Mouse (Mus musculus): ENCODE data around the gene Plxna2.

The Plxna2 gene

GRCm38 (mm10) chr1:194764951-194765350, 146.9 kb downstream of the Plxna2 start:
- no peak for DNase-seq (ENCODE audit: low spot score)

DNA sequence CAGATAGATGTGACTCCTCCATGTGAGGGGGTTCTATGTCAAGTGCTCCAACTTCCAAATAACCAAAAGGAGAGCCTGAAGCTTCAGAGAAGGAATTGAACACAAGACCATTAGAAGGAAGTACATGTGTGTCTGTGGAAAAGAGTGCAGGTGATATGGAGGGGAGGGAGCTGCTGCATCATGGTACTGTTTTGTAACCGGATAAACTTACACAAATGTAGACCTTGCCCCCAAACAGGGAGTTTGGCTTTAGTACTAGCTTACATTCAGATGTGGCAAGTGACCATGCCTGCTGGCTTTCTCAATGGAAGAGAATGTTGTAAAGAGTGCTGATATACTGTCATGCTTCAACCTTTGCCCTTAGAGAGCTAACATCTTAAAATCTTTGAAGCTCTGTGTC, 150.8 kb downstream of the Plxna2 start:
- no peak for DNase-seq (ENCODE audit: low spot score)

- DNase-seq (ENCODE audit: low spot score), result no peak
These were observed 154.0 kb downstream of the Plxna2 start for GRCm38 (mm10) chr1:194772053-194772452.

- DNase-seq (ENCODE audit: low spot score), result no peak
These were observed 155.9 kb downstream of the Plxna2 start for GRCm38 (mm10) chr1:194773899-194774298.

- DNase-seq (ENCODE audit: low spot score), result no peak
These were observed 156.3 kb downstream of the Plxna2 start for GRCm38 (mm10) chr1:194774350-194774749.

- DNase-seq (ENCODE audit: low spot score), result no peak
These were observed 156.7 kb downstream of the Plxna2 start for GRCm38 (mm10) chr1:194774754-194775153.

- no peak for DNase-seq (ENCODE audit: low spot score)
These were observed 157.8 kb downstream of the Plxna2 start for GRCm38 (mm10) chr1:194775656-194776374.

GRCm38 (mm10) chr1:194776510-194777244, 158.7 kb downstream of the Plxna2 start:
- no peak for DNase-seq (ENCODE audit: low spot score)

GRCm38 (mm10) chr1:194777608-194778007, 159.6 kb downstream of the Plxna2 start:
- no peak for DNase-seq (ENCODE audit: low spot score)

- no peak for DNase-seq (ENCODE audit: low spot score)
These were observed 162.4 kb downstream of the Plxna2 start for GRCm38 (mm10) chr1:194780392-194780791.

DNA sequence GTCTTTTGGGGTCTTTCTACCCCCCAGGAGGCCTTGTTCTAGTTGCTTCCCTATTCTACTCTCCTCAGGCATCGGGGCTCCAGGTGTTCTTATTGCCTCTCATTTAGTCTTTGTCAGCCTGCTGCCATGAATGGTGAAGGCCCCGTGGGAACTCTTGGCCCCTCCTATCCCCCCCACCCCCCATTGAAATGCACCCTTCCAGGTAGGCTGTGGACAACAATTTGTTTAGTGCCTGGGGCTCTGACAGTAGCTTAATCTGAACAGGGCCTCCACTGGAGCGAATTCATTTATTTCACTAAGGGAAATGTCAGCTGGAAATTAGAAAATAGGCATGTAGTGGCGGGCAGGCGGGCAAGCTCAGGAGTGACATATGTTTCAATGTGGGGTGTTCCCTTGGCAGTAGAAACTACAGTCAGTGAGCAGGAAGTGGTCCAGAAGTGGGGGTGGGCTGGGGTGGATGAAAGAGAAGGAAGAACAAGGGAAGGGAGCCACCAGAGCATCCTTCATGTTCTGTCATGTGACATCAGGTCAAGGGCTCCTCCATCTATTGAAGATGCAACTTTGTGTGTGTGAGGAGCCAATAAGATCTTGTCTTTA, 162.9 kb downstream of the Plxna2 start:
- no peak for DNase-seq (ENCODE audit: low spot score)

DNA sequence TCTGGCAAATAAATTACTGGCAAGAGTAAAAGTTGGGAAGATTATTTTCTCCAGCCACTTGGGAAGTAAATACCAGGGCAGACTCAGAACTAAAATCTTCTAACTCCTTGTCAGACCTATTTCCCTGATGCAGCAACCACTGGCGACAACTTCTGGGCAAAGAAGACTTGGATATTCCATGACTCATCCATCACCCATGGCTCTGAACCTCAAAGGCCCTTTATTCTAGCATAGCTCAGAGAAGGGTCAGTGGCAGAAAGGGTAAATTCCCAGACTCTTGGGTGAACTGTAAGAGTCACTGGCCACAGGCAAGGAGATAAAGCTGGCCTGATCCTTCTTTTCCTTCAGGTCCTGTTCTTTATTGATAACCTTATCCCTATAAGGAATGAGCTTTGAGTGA, 163.5 kb downstream of the Plxna2 start:
- DNase-seq (ENCODE audit: low spot score), result no peak

DNA sequence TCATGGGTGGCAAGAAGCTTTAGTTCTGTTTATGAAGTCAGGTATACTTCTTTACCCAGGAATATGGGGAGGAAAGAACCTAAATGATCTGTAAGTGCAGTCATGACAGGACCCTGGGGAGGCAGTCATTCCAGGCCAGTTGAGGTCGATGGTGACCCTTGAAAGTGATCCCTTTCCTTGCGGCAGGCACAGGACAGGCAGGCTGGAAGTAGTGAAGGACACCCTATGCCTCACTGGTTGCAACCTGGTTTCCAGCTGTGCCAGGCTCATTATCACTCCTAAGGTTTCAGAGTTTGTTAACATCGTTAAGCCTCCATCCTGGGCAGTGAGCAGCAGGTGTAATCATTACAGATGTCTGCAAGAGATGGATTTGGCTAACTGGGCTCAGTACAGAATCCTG, 164.3 kb downstream of the Plxna2 start:
- no peak for DNase-seq (ENCODE audit: low spot score)

- no peak for DNase-seq (ENCODE audit: low spot score)
These were observed 169.6 kb downstream of the Plxna2 start for GRCm38 (mm10) chr1:194787626-194788025.

DNA sequence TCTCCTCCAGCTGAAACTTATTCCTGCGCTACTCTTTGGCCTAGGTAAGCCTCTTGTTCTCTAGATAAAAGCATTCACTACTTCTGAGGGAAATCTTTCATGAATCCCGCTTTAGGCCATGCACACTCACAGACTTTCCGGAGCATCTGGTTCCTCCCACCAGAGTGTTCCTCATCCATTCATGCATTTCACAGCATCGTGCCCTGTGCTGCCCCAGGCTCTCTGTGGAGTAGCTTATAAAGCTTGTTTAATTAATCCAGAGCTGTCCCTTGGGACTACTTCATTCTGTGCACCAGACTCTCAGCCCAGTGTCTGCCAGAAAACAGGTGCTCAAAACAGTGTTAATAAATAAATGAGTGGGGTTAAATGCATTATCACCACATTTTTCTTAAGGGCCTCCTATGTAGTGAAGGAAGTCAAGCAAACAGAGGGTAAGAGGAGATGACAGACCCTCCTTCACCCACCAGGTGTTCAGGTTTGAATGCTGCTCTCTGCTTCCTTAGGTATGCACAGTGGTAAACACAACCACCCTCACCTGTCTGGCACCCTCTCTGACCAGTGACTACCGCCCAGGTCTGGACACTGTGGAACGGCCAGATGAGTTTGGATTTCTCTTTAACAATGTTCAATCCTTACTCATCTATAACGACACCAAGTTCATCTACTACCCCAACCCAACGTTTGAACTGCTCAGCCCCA, 175.4 kb downstream of the Plxna2 start:
- no peak for DNase-seq (ENCODE audit: low spot score)

DNA sequence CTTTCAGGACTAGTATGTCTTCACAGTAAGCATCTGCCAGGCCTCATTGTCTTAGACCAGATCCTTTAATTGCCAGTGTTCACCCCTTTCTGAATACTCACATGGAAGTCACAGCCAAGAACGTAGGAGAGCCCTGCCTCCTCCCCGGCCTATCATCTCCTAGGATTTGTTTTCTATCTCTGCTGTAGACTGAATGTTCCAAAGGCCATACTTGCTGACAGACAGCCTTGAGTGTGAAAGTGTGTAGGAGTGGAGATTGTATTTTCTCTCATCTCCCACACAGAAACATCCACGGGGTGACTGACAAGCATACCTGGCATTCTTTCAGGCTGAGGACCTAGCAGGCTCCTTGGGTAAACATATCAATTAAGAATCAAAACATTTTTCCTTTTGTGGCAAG, 177.3 kb downstream of the Plxna2 start:
- DNase-seq (ENCODE audit: low spot score), result no peak

DNA sequence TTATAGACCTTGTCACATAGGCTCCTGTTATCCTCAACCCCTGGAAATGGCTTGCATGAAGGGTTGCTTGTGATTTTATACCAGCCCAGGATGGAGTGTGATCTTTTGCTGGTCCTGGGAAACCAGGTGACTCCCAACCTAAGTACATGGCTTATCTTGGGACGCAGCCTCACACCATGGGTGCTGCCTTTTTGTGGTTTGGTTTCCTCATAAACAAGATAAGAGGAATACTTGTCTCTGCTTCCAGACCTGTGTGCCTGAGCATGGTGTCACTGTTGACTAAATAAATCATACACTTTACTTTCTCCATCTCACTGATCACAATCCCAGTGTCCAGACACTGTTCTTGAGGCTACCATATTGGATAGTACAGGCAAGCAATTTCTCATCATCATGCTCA, 179.8 kb downstream of the Plxna2 start:
- no peak for DNase-seq (ENCODE audit: low spot score)

GRCm38 (mm10) chr1:194798511-194798910, 180.5 kb downstream of the Plxna2 start:
- no peak for DNase-seq (ENCODE audit: low spot score)

- DNase-seq (ENCODE audit: low spot score), result no peak
These were observed 190.2 kb downstream of the Plxna2 start for GRCm38 (mm10) chr1:194808261-194808660.

DNA sequence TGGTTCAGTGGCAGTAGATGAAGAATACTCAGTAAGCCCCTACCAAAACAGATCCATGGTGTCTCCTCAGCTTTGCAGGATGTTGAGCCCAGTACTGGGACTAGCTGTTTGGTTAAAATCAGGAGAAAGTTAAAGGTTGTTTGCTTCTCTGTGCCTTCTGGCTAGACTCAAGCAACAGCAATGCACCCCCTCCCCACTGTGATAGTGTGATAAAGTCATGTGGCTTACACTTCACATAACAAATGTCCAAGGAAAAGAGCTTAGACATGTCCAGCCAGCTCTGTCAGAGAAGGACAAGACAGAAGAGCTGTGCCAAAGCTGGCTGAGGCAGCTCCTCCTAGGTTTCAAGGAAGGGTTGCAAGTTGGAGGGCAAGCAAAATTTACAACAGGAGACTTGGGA, 190.7 kb downstream of the Plxna2 start:
- DNase-seq (ENCODE audit: low spot score), result no peak

DNA sequence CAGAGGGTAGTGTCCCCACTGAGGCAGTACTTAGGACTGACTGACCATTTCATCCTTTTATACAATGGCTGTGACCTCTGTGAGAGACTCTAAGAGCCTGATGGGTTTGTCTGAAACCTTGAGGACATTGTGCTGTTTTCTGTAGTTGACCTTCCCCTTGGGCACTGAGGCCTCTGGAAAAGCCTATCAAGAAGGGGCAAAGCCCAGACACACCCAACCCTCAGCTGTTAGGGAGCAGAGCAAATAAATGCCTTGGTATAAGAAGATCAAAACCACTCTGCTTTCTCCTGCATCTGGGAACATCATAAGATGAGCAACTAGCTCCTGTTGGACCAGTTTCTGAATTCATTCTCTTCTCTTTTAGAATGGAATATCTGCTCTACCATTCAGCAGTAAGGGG, 191.6 kb downstream of the Plxna2 start:
- no peak for DNase-seq (ENCODE audit: low spot score)

GRCm38 (mm10) chr1:194814187-194814586, 196.2 kb downstream of the Plxna2 start:
- DNase-seq (ENCODE audit: low spot score), result no peak

DNA sequence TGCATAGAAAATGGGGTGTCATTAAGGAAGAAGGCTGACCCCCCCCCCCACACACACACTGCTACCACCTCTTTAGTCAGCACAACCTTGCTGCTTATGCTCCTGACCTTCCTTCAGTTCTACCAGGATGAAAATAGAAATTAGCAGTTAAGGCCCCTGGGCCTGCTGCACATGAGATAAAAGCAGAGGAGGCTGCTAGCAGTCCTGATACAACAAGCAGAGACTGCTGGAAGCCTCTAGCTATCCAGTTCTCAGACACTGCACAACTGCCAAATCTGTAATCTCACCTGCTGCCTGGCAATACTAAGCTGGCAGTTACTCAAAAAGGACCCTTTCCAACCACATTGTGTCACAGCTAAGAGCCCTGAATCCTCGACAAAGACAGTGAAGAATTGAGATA, 197.5 kb downstream of the Plxna2 start:
- DNase-seq (ENCODE audit: low spot score), result no peak
